Mouse (Mus musculus) neural tube, embryonic 11.5 days (tissue): ENCODE data around the gene Cdkn2aip. TPM values are rescaled to one million over a fixed set of nuclear protein-coding genes. Genes with fewer than 3 reads are reported as not detected.

ENCODE experiments used
- ATAC-seq: fragments of 200-750 bp; cut with Nextera tagmentation; 2 replicates; pipeline ENCODE4 v1.8.0; 2017; ENCODE audit warnings: moderate number of reproducible peaks, mild to moderate bottlenecking, moderate TSS enrichment, moderate library complexity; ENCODE audit not compliant: insufficient read depth, low FRiP score, low TSS enrichment
- DNase-seq: peaks from one replicate; pipeline ENCODE4 v3.0.0-alpha.2; 2015; ENCODE audit warnings: low spot score
- H3K27ac ChIP-seq: fragments of 300-500 bp; sonication (generic); 2 replicates; pipeline ENCODE4 v1.5.1; 2014; ENCODE audit warnings: low read depth, mild to moderate bottlenecking, low read length
- H3K27me3 ChIP-seq: fragments of 300-500 bp; sonication (generic); 2 replicates; pipeline ENCODE4 v1.6.1; 2014; ENCODE audit warnings: mild to moderate bottlenecking, low read length, mixed read lengths; ENCODE audit not compliant: control insufficient read depth, insufficient read depth
- H3K36me3 ChIP-seq: fragments of 300-500 bp; sonication (generic); 2 replicates; pipeline ENCODE4 v1.6.1; 2014; ENCODE audit warnings: mild to moderate bottlenecking, low read length, moderate library complexity, mixed read lengths; ENCODE audit not compliant: control insufficient read depth, insufficient read depth
- H3K4me1 ChIP-seq: fragments of 300-500 bp; sonication (generic); 2 replicates; pipeline ENCODE4 v1.6.1; 2014; ENCODE audit warnings: low read length, mixed read lengths; ENCODE audit not compliant: control insufficient read depth, insufficient read depth
- H3K4me2 ChIP-seq: fragments of 300-500 bp; sonication (generic); 2 replicates; pipeline ENCODE4 v1.6.1; 2014; ENCODE audit warnings: low read depth, mild to moderate bottlenecking, moderate library complexity
- H3K4me3 ChIP-seq: fragments of 300-500 bp; sonication (generic); 2 replicates; pipeline ENCODE4 v1.5.1; 2014; ENCODE audit warnings: low read depth, low read length
- H3K9ac ChIP-seq: fragments of 300-500 bp; sonication (generic); 2 replicates; pipeline ENCODE4 v1.6.1; 2014; ENCODE audit warnings: mild to moderate bottlenecking, low read length
- H3K9me3 ChIP-seq: fragments of 300-500 bp; sonication (generic); 2 replicates; pipeline ENCODE4 v1.6.1; 2016; ENCODE audit warnings: low read length; ENCODE audit not compliant: control insufficient read depth
- WGBS: fragments of 180-500 bp; shearing (Covaris S2); extraction: QIAGEN DNeasy Blood & Tissue Kit; methylation state at CpG from one replicate; pipeline ENCODE4 v1.1.7; 2014; 5-methylcytosine and 5-hydroxymethylcytosine counted together
- polyA plus RNA-seq: library from polyadenylated mRNA; unstranded; fragments of >200 nt; fragmentation: Nextera tagmentation; extraction: Ambion mirVana; gene quantifications from 2 replicates; pipeline ENCODE4 v1.2.1, GENCODE M21; 2014

Gene Cdkn2aip
- polyA plus RNA-seq, 1 experiment from 2014 or later, result 42.6 TPM

GRCm38 (mm10) chr8:47713171-47713663 lies 515 bp downstream of the Cdkn2aip start:
- peak; percentile 18 for ATAC-seq
- peaks cover 2% of the 10 kb centered on the region; the same call in 1 of the 2 replicates for H3K4me1 ChIP-seq

GRCm38 (mm10) chr8:47708106-47708505 lies 5.6 kb downstream of the Cdkn2aip start:
- Histone ChIP-seq H3K27me3 (no peaks in the 10 kb centered on the region), H3K27ac (no peak overlapping the region), H3K9me3 (no peaks in the 10 kb centered on the region), H3K4me1 (no peaks in the 10 kb centered on the region; the same call in 1 of the 2 replicates), H3K4me3 (no peak overlapping the region), H3K36me3 (peaks cover 4% of the 10 kb centered on the region; the same call in 1 of the 2 replicates), H3K9ac (no peak overlapping the region), H3K4me2 (no peak overlapping the region)
- 90% methylated on average over 5 of the region's 5 CpGs for WGBS
- ATAC-seq (no peak), DNase-seq (no peak)

More at GRCm38 (mm10) chr8:47713171-47713663, 515 bp downstream of the Cdkn2aip start:
- DNase-seq, result peak; percentile 68
- Histone ChIP-seq H3K27me3 (no peaks in the 10 kb centered on the region), H3K9me3 (no peaks in the 10 kb centered on the region), H3K27ac (peak overlapping the region; percentile 94), H3K4me3 (peak overlapping the region; percentile 96), H3K9ac (peak overlapping the region; percentile 89), H3K4me2 (peak overlapping the region; percentile 52), H3K36me3 (peaks cover 4% of the 10 kb centered on the region; the same call in 1 of the 2 replicates)
- WGBS, result 0% methylated on average over 44 of the region's 44 CpGs

GRCm38 (mm10) chr8:47706746-47707145 lies 7.0 kb downstream of the Cdkn2aip start:
- no peak for DNase-seq
- no peak for ATAC-seq
- H3K4me1 ChIP-seq, result no peaks in the 10 kb centered on the region
- no peak overlapping the region for H3K9ac ChIP-seq
- no peak overlapping the region for H3K27ac ChIP-seq
- H3K27me3 ChIP-seq, result no peaks in the 10 kb centered on the region
- WGBS, result 94% methylated on average over 8 of the region's 8 CpGs
- H3K36me3 ChIP-seq, result peaks cover 4% of the 10 kb centered on the region; the same call in 1 of the 2 replicates
- H3K4me3 ChIP-seq, result no peak overlapping the region
- H3K9me3 ChIP-seq, result no peaks in the 10 kb centered on the region
- H3K4me2 ChIP-seq, result no peak overlapping the region

GRCm38 (mm10) chr8:47702333-47702732 lies 11.4 kb downstream of the Cdkn2aip start:
- DNase-seq (no peak), ATAC-seq (no peak)
- H3K36me3 ChIP-seq, result no peaks in the 10 kb centered on the region
- WGBS, result 64% methylated on average over 1 of the region's 1 CpGs
- H3K4me3 ChIP-seq, result no peak overlapping the region
- no peaks in the 10 kb centered on the region for H3K4me1 ChIP-seq
- no peak overlapping the region for H3K27ac ChIP-seq
- no peak overlapping the region for H3K9ac ChIP-seq
- H3K9me3 ChIP-seq, result no peaks in the 10 kb centered on the region
- H3K27me3 ChIP-seq, result no peaks in the 10 kb centered on the region
- H3K4me2 ChIP-seq, result no peak overlapping the region

GRCm38 (mm10) chr8:47697696-47698095 lies 16.0 kb downstream of the Cdkn2aip start:
- Histone ChIP-seq H3K4me3 (no peak overlapping the region), H3K27me3 (no peaks in the 10 kb centered on the region), H3K9ac (no peak overlapping the region), H3K27ac (no peak overlapping the region), H3K36me3 (no peaks in the 10 kb centered on the region), H3K9me3 (no peaks in the 10 kb centered on the region), H3K4me2 (no peak overlapping the region), H3K4me1 (no peaks in the 10 kb centered on the region)
- DNase-seq, result no peak
- ATAC-seq, result no peak
- WGBS, result 76% methylated on average over 1 of the region's 1 CpGs

- H3K27me3 ChIP-seq, result no peaks in the 10 kb centered on the region
- H3K9me3 ChIP-seq, result no peaks in the 10 kb centered on the region
- 85% methylated on average over 5 of the region's 5 CpGs for WGBS
- H3K27ac ChIP-seq, result no peak overlapping the region
- ATAC-seq, result no peak
- DNase-seq, result no peak
- H3K4me1 ChIP-seq, result no peaks in the 10 kb centered on the region; the same call in 1 of the 2 replicates
- no peak overlapping the region for H3K9ac ChIP-seq
- no peak overlapping the region for H3K4me2 ChIP-seq
- H3K4me3 ChIP-seq, result no peak overlapping the region
- no peaks in the 10 kb centered on the region for H3K36me3 ChIP-seq
Observed at GRCm38 (mm10) chr8:47695431-47696105, 18.2 kb downstream of the Cdkn2aip start.

GRCm38 (mm10) chr8:47693119-47693518 lies 20.6 kb downstream of the Cdkn2aip start:
- ATAC-seq, result no peak; the same call in 1 of the 2 replicates
- WGBS, result 14% methylated on average over 2 of the region's 2 CpGs

GRCm38 (mm10) chr8:47691831-47692230 lies 21.9 kb downstream of the Cdkn2aip start:
- Histone ChIP-seq H3K4me1 (no peaks in the 10 kb centered on the region; the same call in 1 of the 2 replicates), H3K4me3 (no peak overlapping the region), H3K9ac (no peak overlapping the region), H3K27me3 (no peaks in the 10 kb centered on the region), H3K27ac (no peak overlapping the region), H3K4me2 (no peak overlapping the region), H3K36me3 (no peaks in the 10 kb centered on the region), H3K9me3 (no peaks in the 10 kb centered on the region)
- 74% methylated on average over 9 of the region's 10 CpGs for WGBS
- DNase-seq (no peak), ATAC-seq (no peak; the same call in 1 of the 2 replicates)

More at GRCm38 (mm10) chr8:47693119-47693518, 20.6 kb downstream of the Cdkn2aip start:
- Histone ChIP-seq H3K36me3 (no peaks in the 10 kb centered on the region), H3K9ac (no peak overlapping the region), H3K27me3 (no peaks in the 10 kb centered on the region), H3K4me1 (no peaks in the 10 kb centered on the region; the same call in 1 of the 2 replicates), H3K4me2 (no peak overlapping the region), H3K9me3 (no peaks in the 10 kb centered on the region), H3K27ac (no peak overlapping the region), H3K4me3 (no peak overlapping the region)
- peak; percentile 80 for DNase-seq

GRCm38 (mm10) chr8:47691303-47691702 lies 22.4 kb downstream of the Cdkn2aip start:
- 62% methylated on average over 7 of the region's 7 CpGs for WGBS
- H3K4me1 ChIP-seq, result no peaks in the 10 kb centered on the region; the same call in 1 of the 2 replicates
- no peak overlapping the region for H3K27ac ChIP-seq
- no peak overlapping the region for H3K4me3 ChIP-seq
- ATAC-seq, result 0 out of 2 replicates have a peak, but pooled peaks have one; percentile 50
- DNase-seq, result no peak
- H3K36me3 ChIP-seq, result no peaks in the 10 kb centered on the region
- H3K9me3 ChIP-seq, result no peaks in the 10 kb centered on the region
- H3K4me2 ChIP-seq, result peak overlapping the region; percentile 51; the same call in 1 of the 2 replicates
- H3K9ac ChIP-seq, result no peak overlapping the region
- no peaks in the 10 kb centered on the region for H3K27me3 ChIP-seq
